Mouse (Mus musculus) hindbrain, embryonic 14.5 days (tissue): Measurements from ENCODE around the gene Slc4a5. TPM values are rescaled to one million over a fixed set of nuclear protein-coding genes. Genes with fewer than 3 reads are reported as not detected.

Experiments
- ATAC-seq: fragments of 200-750 bp; cut with Nextera tagmentation; 2 replicates; pipeline ENCODE4 v1.8.0; 2017; ENCODE audit warnings: moderate number of reproducible peaks, mild to moderate bottlenecking, moderate TSS enrichment, moderate library complexity; ENCODE audit not compliant: low FRiP score
- DNase-seq: peaks from one replicate; pipeline ENCODE4 v3.0.0-alpha.2; 2015; ENCODE audit warnings: low spot score
- H3K27ac ChIP-seq: fragments of 300-500 bp; sonication (generic); 2 replicates; pipeline ENCODE4 v1.5.1; 2014; ENCODE audit warnings: mild to moderate bottlenecking, moderate library complexity
- H3K27me3 ChIP-seq: fragments of 300-500 bp; sonication (generic); 2 replicates; pipeline ENCODE4 v1.6.1; 2014; ENCODE audit warnings: mild to moderate bottlenecking, low read length, mixed read lengths; ENCODE audit not compliant: control insufficient read depth, insufficient read depth
- H3K36me3 ChIP-seq: fragments of 300-500 bp; sonication (generic); replicated peaks from 2 replicates; pipeline ENCODE4 v1.6.1; 2014; ENCODE audit not compliant: control insufficient read depth, insufficient read depth
- H3K4me1 ChIP-seq: fragments of 300-500 bp; sonication (generic); replicated peaks from 2 replicates; pipeline ENCODE4 v1.6.1; 2014; ENCODE audit warnings: antibody characterized with exemption, low read length, mixed read lengths; ENCODE audit not compliant: control insufficient read depth, insufficient read depth
- H3K4me2 ChIP-seq: fragments of 300-500 bp; sonication (generic); replicated peaks from 2 replicates; pipeline ENCODE4 v1.6.1; 2014; ENCODE audit warnings: mild to moderate bottlenecking, moderate library complexity
- H3K4me3 ChIP-seq: fragments of 300-500 bp; sonication (generic); replicated peaks from 2 replicates; pipeline ENCODE4 v1.5.1; 2014; ENCODE audit warnings: mild to moderate bottlenecking, low read length
- H3K9ac ChIP-seq: fragments of 300-500 bp; sonication (generic); 2 replicates; pipeline ENCODE4 v1.6.1; 2014
- H3K9me3 ChIP-seq: fragments of 300-500 bp; sonication (generic); 2 replicates; pipeline ENCODE4 v1.6.1; 2016; ENCODE audit warnings: low read length; ENCODE audit not compliant: control insufficient read depth
- WGBS: fragments of 180-500 bp; shearing (Covaris S2); extraction: QIAGEN DNeasy Blood & Tissue Kit; methylation state at CpG from one replicate; pipeline ENCODE4 v1.1.7; 2014; 5-methylcytosine and 5-hydroxymethylcytosine counted together
- polyA plus RNA-seq: library from polyadenylated mRNA; unstranded; fragments of >200 nt; fragmentation: Nextera tagmentation; extraction: Ambion mirVana; gene quantifications from 2 replicates; pipeline ENCODE4 v1.2.1, GENCODE M21; 2014

Gene Slc4a5
- 3.5 and 4.8 TPM in 2 replicates for polyA plus RNA-seq

- WGBS, result 78% methylated on average over 3 of the region's 3 CpGs
- Histone ChIP-seq H3K4me2 (no peak within 1 kb of the TSS), H3K9ac (no peak within 1 kb of the TSS), H3K27me3 (no peaks in the 10 kb centered on the region), H3K9me3 (no peaks in the 10 kb centered on the region), H3K4me1 (no peaks in the 10 kb centered on the region), H3K4me3 (no peak within 1 kb of the TSS), H3K36me3 (no peaks in the 10 kb centered on the region), H3K27ac (no peak within 1 kb of the TSS)
- no peak for ATAC-seq
- DNase-seq, result no peak
Measured at GRCm38 (mm10) chr6:83219814-83220213, at the start of gene Slc4a5. Gene Slc4a5, plus strand, starts transcription at chr6:83219828.

- Histone ChIP-seq H3K9ac (0 out of 2 replicates have a peak overlapping the region, but pooled peaks have one; percentile 4), H3K4me3 (no peak overlapping the region), H3K4me2 (no peak overlapping the region; the same call in 1 of the 2 replicates), H3K9me3 (no peaks in the 10 kb centered on the region), H3K27ac (no peak overlapping the region), H3K27me3 (no peaks in the 10 kb centered on the region), H3K4me1 (peaks cover 36% of the 10 kb centered on the region), H3K36me3 (no peaks in the 10 kb centered on the region)
- WGBS, result 81% methylated on average over 5 of the region's 5 CpGs
- ATAC-seq (no peak), DNase-seq (no peak)
Measured at GRCm38 (mm10) chr6:83169872-83170271, 49.8 kb upstream of the Slc4a5 start.

GRCm38 (mm10) chr6:83171063-83171462 is 48.6 kb upstream of the Slc4a5 start:
- peaks cover 32% of the 10 kb centered on the region for H3K4me1 ChIP-seq
- H3K36me3 ChIP-seq, result no peaks in the 10 kb centered on the region
- no peak overlapping the region for H3K27ac ChIP-seq
- no peaks in the 10 kb centered on the region for H3K9me3 ChIP-seq
- peak overlapping the region; percentile 52 for H3K4me2 ChIP-seq
- peak overlapping the region; percentile 57 for H3K9ac ChIP-seq
- H3K27me3 ChIP-seq, result no peaks in the 10 kb centered on the region
- ATAC-seq (no peak), DNase-seq (no peak)
- peak overlapping the region; percentile 37 for H3K4me3 ChIP-seq
- WGBS, result 70% methylated on average over 5 of the region's 5 CpGs

GRCm38 (mm10) chr6:83172240-83172920 is 47.2 kb upstream of the Slc4a5 start:
- Histone ChIP-seq H3K9ac (peak overlapping the region; percentile 57), H3K9me3 (no peaks in the 10 kb centered on the region), H3K36me3 (no peaks in the 10 kb centered on the region), H3K27me3 (no peaks in the 10 kb centered on the region), H3K4me2 (peak overlapping the region; percentile 52), H3K27ac (peak overlapping the region; percentile 80), H3K4me1 (peaks cover 23% of the 10 kb centered on the region), H3K4me3 (peak overlapping the region; percentile 37)
- 54% methylated on average over 9 of the region's 9 CpGs for WGBS
- ATAC-seq, result peak; percentile 63; the same call in 1 of the 2 replicates
- DNase-seq, result no peak

GRCm38 (mm10) chr6:83175996-83176395 is 43.6 kb upstream of the Slc4a5 start:
- no peak for DNase-seq
- 87% methylated on average over 8 of the region's 8 CpGs for WGBS
- Histone ChIP-seq H3K9me3 (no peaks in the 10 kb centered on the region), H3K27me3 (no peaks in the 10 kb centered on the region), H3K9ac (no peak overlapping the region), H3K4me1 (peaks cover 33% of the 10 kb centered on the region), H3K4me2 (no peak overlapping the region), H3K36me3 (no peaks in the 10 kb centered on the region), H3K4me3 (no peak overlapping the region), H3K27ac (no peak overlapping the region)
- no peak for ATAC-seq

GRCm38 (mm10) chr6:83179390-83180117 is 40.1 kb upstream of the Slc4a5 start:
- peak overlapping the region; percentile 23; the same call in 1 of the 2 replicates for H3K27ac ChIP-seq
- peaks cover 21% of the 10 kb centered on the region; the same call in 1 of the 2 replicates for H3K4me1 ChIP-seq
- peaks cover 25% of the 10 kb centered on the region for H3K36me3 ChIP-seq
- ATAC-seq, result peak; percentile 90
- peak overlapping the region; percentile 76 for H3K9ac ChIP-seq
- H3K27me3 ChIP-seq, result no peaks in the 10 kb centered on the region
- WGBS, result 11% methylated on average over 12 of the region's 12 CpGs
- H3K4me3 ChIP-seq, result peak overlapping the region; percentile 50
- DNase-seq, result peak; percentile 67
- H3K4me2 ChIP-seq, result peak overlapping the region; percentile 70
- H3K9me3 ChIP-seq, result no peaks in the 10 kb centered on the region

GRCm38 (mm10) chr6:83180605-83181004 is 39.0 kb upstream of the Slc4a5 start:
- no peak for DNase-seq
- Histone ChIP-seq H3K9ac (peak overlapping the region; percentile 76; the same call in 1 of the 2 replicates), H3K27me3 (no peaks in the 10 kb centered on the region), H3K27ac (no peak overlapping the region), H3K36me3 (peaks cover 32% of the 10 kb centered on the region), H3K4me3 (peak overlapping the region; percentile 50), H3K4me1 (peaks cover 26% of the 10 kb centered on the region), H3K4me2 (peak overlapping the region; percentile 70), H3K9me3 (no peaks in the 10 kb centered on the region)
- ATAC-seq, result no peak
- WGBS, result 87% methylated on average over 6 of the region's 6 CpGs

- no peak overlapping the region for H3K4me2 ChIP-seq
- DNase-seq, result no peak
- H3K27me3 ChIP-seq, result no peaks in the 10 kb centered on the region
- no peak for ATAC-seq
- H3K27ac ChIP-seq, result no peak overlapping the region; the same call in 1 of the 2 replicates
- WGBS, result 87% methylated on average over 3 of the region's 3 CpGs
- H3K36me3 ChIP-seq, result peaks cover 54% of the 10 kb centered on the region
- no peaks in the 10 kb centered on the region for H3K9me3 ChIP-seq
- H3K4me3 ChIP-seq, result no peak overlapping the region
- H3K4me1 ChIP-seq, result peaks cover 38% of the 10 kb centered on the region
- no peak overlapping the region for H3K9ac ChIP-seq
Measured at GRCm38 (mm10) chr6:83184858-83185435, 34.7 kb upstream of the Slc4a5 start.
